Mouse (Mus musculus): ENCODE measurements around the gene Amh.

DNA sequence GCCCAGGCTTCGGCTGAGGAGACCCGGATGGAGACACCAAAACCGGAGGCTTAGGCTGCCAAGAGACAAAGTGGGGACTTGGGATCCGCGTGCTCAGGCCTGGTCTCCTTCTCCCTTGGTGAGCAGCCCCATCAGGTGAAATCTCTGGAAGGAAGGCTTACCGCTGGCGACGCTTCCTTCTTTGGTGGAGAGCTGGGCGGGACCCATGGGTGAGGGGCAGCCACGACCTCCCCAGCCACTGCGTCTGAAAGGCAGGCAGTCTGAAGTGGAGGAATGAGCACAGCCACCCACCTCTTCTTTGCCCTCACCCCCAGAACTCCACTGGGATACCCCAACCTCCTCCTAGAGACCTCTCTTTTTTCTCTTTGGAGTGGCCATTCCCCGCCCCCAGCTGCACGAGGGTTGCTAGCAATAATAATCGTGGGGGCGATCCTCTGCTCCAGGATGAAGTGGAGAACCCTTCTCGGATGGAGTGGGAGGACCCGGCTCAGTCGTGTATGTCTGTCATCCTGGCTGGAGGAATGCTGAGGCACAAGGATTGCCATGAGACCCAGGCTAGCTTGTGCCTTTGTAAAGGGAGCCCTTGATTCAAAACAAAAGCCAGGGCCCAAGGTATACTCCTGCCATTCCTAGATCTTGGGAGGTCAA is 4.1 kb downstream of the Amh start:
- TF ChIP-seq CTCF (IDR thresholded peaks at IDR 0.05; ENCODE audit: low read depth), result no peak
- TF ChIP-seq EP300 (IDR thresholded peaks at IDR 0.05; ENCODE audit: low read depth), result no peak
